Mouse (Mus musculus) lung, adult 18-20 months (tissue): Measurements from ENCODE around the gene Cyth3.

Source experiments
- DNase-seq, 2 experiments: peaks; one replicate each; pipeline ENCODE4 v3.0.0; 2022; ENCODE audit warnings: mixed read lengths in 2 of 2

Gene Cyth3

GRCm38 (mm10) chr5:143621893-143622622 lies at the start of gene Cyth3:
Gene Cyth3 (plus strand): TSS chr5:143622447.
- peak; percentile 95 for DNase-seq

- DNase-seq, result no peak
Observed at GRCm38 (mm10) chr5:143573067-143573466, 49.2 kb upstream of the Cyth3 start.

- DNase-seq, result peak; percentile 69 to 84
Observed at GRCm38 (mm10) chr5:143574261-143575178, 47.7 kb upstream of the Cyth3 start.

GRCm38 (mm10) chr5:143579537-143580203 lies 42.6 kb upstream of the Cyth3 start:
- peak; percentile 37 to 40 for DNase-seq

GRCm38 (mm10) chr5:143580982-143581381 lies 41.3 kb upstream of the Cyth3 start:
- DNase-seq, result no peak

GRCm38 (mm10) chr5:143581874-143582273 lies 40.4 kb upstream of the Cyth3 start:
- DNase-seq, result no peak

- DNase-seq, result no peak
Observed at GRCm38 (mm10) chr5:143583081-143583480, 39.2 kb upstream of the Cyth3 start.

- DNase-seq, result no peak
Observed at GRCm38 (mm10) chr5:143584982-143585381, 37.3 kb upstream of the Cyth3 start.

- DNase-seq, result peak in 1 of 2 experiments; percentile 49
Observed at GRCm38 (mm10) chr5:143586386-143586785, 35.9 kb upstream of the Cyth3 start.

GRCm38 (mm10) chr5:143589108-143589507 lies 33.1 kb upstream of the Cyth3 start:
- DNase-seq, result no peak

- DNase-seq, result no peak
Observed at GRCm38 (mm10) chr5:143592926-143593325, 29.3 kb upstream of the Cyth3 start.

GRCm38 (mm10) chr5:143593563-143594146 lies 28.6 kb upstream of the Cyth3 start:
- DNase-seq, result no peak

GRCm38 (mm10) chr5:143594291-143595065 lies 27.8 kb upstream of the Cyth3 start:
- no peak for DNase-seq

GRCm38 (mm10) chr5:143602051-143602450 lies 20.2 kb upstream of the Cyth3 start:
- no peak for DNase-seq

GRCm38 (mm10) chr5:143604157-143604774 lies 18.0 kb upstream of the Cyth3 start:
- no peak for DNase-seq

GRCm38 (mm10) chr5:143606756-143607155 lies 15.5 kb upstream of the Cyth3 start:
- DNase-seq, result no peak

- no peak for DNase-seq
Observed at GRCm38 (mm10) chr5:143608175-143608574, 14.1 kb upstream of the Cyth3 start.

GRCm38 (mm10) chr5:143611954-143612353 lies 10.3 kb upstream of the Cyth3 start:
- DNase-seq, result no peak

- no peak for DNase-seq
Observed at GRCm38 (mm10) chr5:143613265-143613664, 9.0 kb upstream of the Cyth3 start.

GRCm38 (mm10) chr5:143614519-143614918 lies 7.7 kb upstream of the Cyth3 start:
- peak; percentile 31 to 58 for DNase-seq

GRCm38 (mm10) chr5:143615353-143615752 lies 6.9 kb upstream of the Cyth3 start:
- DNase-seq, result no peak

- no peak for DNase-seq
Observed at GRCm38 (mm10) chr5:143616116-143616515, 6.1 kb upstream of the Cyth3 start.
